Mouse (Mus musculus) forebrain, embryonic 16.5 days (tissue): ENCODE data around the gene Zfp626. TPM values are rescaled to one million over a fixed set of nuclear protein-coding genes. Genes with fewer than 3 reads are reported as not detected.
"Not testable (repeated sequence)": the region's sequence is repeated elsewhere in the genome, so short reads cannot be mapped to it uniquely, and the experiment has no call there.

Source experiments
- ATAC-seq: fragments of 200-750 bp; cut with Nextera tagmentation; 2 replicates; pipeline ENCODE4 v1.8.0; 2017; ENCODE audit warnings: mild to moderate bottlenecking, moderate library complexity
- H3K27ac ChIP-seq: fragments of 300-500 bp; sonication (generic); 2 replicates; pipeline ENCODE4 v1.5.1; 2014; ENCODE audit warnings: low read length, control low read depth
- H3K27me3 ChIP-seq: fragments of 300-500 bp; sonication (generic); replicated peaks from 2 replicates; pipeline ENCODE4 v1.6.1; 2014; ENCODE audit warnings: low read length; ENCODE audit not compliant: control insufficient read depth, insufficient read depth
- H3K36me3 ChIP-seq: fragments of 300-500 bp; sonication (generic); 2 replicates; pipeline ENCODE4 v1.6.1; 2014; ENCODE audit not compliant: control insufficient read depth, insufficient read depth
- H3K4me1 ChIP-seq: fragments of 300-500 bp; sonication (generic); replicated peaks from 2 replicates; pipeline ENCODE4 v1.6.1; 2014; ENCODE audit warnings: low read length; ENCODE audit not compliant: control insufficient read depth, insufficient read depth
- H3K4me2 ChIP-seq: fragments of 300-500 bp; sonication (generic); 2 replicates; pipeline ENCODE4 v1.6.1; 2014; ENCODE audit warnings: mild to moderate bottlenecking, low read length, control low read depth
- H3K4me3 ChIP-seq: fragments of 300-500 bp; sonication (generic); replicated peaks from 2 replicates; pipeline ENCODE4 v1.5.1; 2014; ENCODE audit warnings: mild to moderate bottlenecking, low read length, control low read depth
- H3K9ac ChIP-seq: fragments of 300-500 bp; sonication (generic); replicated peaks from 2 replicates; pipeline ENCODE4 v1.6.1; 2014; ENCODE audit warnings: low read depth, low read length, control low read depth
- H3K9me3 ChIP-seq: fragments of 300-500 bp; sonication (generic); 2 replicates; pipeline ENCODE4 v1.6.1; 2016; ENCODE audit warnings: low read length; ENCODE audit not compliant: control insufficient read depth
- WGBS: fragments of 180-500 bp; shearing (Covaris S2); extraction: QIAGEN DNeasy Blood & Tissue Kit; methylation state at CpG from one replicate; pipeline ENCODE4 v1.1.7; 2014; 5-methylcytosine and 5-hydroxymethylcytosine counted together
- polyA plus RNA-seq: library from polyadenylated mRNA; unstranded; fragments of >200 nt; fragmentation: Nextera tagmentation; extraction: Ambion mirVana; gene quantifications from 2 replicates; pipeline ENCODE4 v1.2.1, GENCODE M21; 2015

The Zfp626 gene
- polyA plus RNA-seq, 1 experiment from 2014 or later, result 2.4 TPM

- not testable (repeated sequence) for H3K4me2 ChIP-seq, ATAC-seq
Measured at GRCm38 (mm10) chr7:27807305-27807704, 309 bp downstream of the Zfp626 start.

GRCm38 (mm10) chr7:27818526-27819110 lies 11.6 kb downstream of the Zfp626 start:
- no peak overlapping the region for H3K4me3 ChIP-seq
- no peaks in the 10 kb centered on the region for H3K27me3 ChIP-seq
- no peaks in the 10 kb centered on the region for H3K4me1 ChIP-seq
- no peak for ATAC-seq
- 85% methylated on average over 7 of the region's 7 CpGs for WGBS
- no peak overlapping the region for H3K4me2 ChIP-seq
- peaks cover 18% of the 10 kb centered on the region for H3K36me3 ChIP-seq
- no peaks in the 10 kb centered on the region for H3K9me3 ChIP-seq
- H3K9ac ChIP-seq, result no peak overlapping the region
- no peak overlapping the region for H3K27ac ChIP-seq

More at GRCm38 (mm10) chr7:27807305-27807704, 309 bp downstream of the Zfp626 start:
- not testable (repeated sequence) for H3K36me3 ChIP-seq, H3K9me3 ChIP-seq, H3K4me3 ChIP-seq, H3K9ac ChIP-seq, H3K27ac ChIP-seq, H3K4me1 ChIP-seq, H3K27me3 ChIP-seq
- 85% methylated on average over 7 of the region's 7 CpGs for WGBS

DNA sequence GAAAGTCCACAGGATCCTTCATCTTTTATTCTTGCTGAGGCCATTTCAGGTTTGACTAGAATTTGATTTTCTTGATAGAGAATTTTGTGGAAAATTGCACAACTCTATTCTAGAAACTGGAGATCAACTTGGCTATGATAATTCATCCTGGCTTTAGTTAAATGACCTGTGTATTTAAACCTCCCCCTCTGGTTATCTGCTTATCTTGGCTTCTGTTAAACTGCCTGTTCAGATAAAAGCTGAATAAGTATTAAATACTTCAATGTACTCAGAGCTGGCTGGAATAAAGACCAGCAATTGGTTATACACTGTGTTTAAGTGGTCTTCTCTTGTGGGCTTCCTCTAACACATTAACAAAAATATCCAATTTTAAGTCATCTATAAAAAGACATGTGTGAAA lies 15.6 kb downstream of the Zfp626 start:
- no peak for ATAC-seq
- Histone ChIP-seq H3K9me3 (peaks cover 9% of the 10 kb centered on the region), H3K9ac (no peak overlapping the region), H3K4me2 (no peak overlapping the region), H3K27me3 (no peaks in the 10 kb centered on the region), H3K4me3 (no peak overlapping the region), H3K4me1 (no peaks in the 10 kb centered on the region), H3K36me3 (peaks cover 18% of the 10 kb centered on the region), H3K27ac (no peak overlapping the region)

DNA sequence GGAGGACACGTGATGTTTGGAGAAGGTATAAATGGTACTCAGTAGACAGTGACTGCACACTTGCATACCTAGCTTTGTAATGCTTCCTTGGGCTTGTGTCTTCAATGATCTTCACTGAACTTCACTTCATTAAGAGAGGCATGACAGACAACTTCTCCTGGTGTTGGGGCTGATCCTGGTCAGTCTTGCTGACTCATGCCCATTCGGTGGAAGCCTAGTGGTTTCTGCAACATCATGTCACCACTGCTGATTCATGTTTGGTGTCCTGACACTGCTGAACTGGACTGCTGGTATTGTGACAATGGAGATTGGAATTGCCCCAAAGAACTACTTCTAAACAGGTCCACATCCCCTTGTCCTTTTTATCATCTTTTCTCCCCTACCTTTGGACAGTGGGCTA lies 27.1 kb downstream of the Zfp626 start:
- H3K4me2 ChIP-seq, result no peak overlapping the region
- no peaks in the 10 kb centered on the region; the same call in 1 of the 2 replicates for H3K27me3 ChIP-seq

DNA sequence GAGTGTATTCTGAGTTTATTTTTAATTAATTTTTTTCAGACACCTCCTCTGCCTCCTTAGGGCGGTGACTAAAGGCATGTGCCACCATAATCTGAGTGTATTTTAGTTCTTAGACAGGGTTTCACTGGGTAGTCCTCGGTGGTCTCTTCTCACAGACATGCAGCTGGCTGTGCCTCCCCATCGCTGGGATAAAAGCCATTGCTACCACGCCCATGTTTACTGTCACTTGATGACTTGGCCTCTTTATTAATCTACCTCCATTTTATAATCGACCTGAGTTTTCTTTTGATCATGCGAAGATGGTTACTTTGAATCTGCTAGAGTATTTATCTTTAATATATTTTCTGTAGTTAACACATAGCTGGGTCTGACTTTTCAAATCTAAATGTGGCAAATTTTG lies 30.9 kb downstream of the Zfp626 start:
- Histone ChIP-seq H3K27ac (peak overlapping the region; percentile 92), H3K4me1 (peaks cover 10% of the 10 kb centered on the region), H3K36me3 (no peaks in the 10 kb centered on the region), H3K9me3 (no peaks in the 10 kb centered on the region), H3K4me2 (peak overlapping the region; percentile 75), H3K27me3 (no peaks in the 10 kb centered on the region; the same call in 1 of the 2 replicates), H3K4me3 (peak overlapping the region; percentile 62), H3K9ac (peak overlapping the region; percentile 74)
- 28% methylated on average over 6 of the region's 6 CpGs for WGBS
- peak; percentile 45 for ATAC-seq

More for the DNA sequence above, 27.1 kb downstream of the Zfp626 start:
- Histone ChIP-seq H3K9me3 (no peaks in the 10 kb centered on the region), H3K36me3 (no peaks in the 10 kb centered on the region), H3K27ac (no peak overlapping the region), H3K4me1 (peaks cover 5% of the 10 kb centered on the region), H3K9ac (no peak overlapping the region), H3K4me3 (no peak overlapping the region)
- WGBS, result 84% methylated on average over 2 of the region's 2 CpGs
- no peak for ATAC-seq

DNA sequence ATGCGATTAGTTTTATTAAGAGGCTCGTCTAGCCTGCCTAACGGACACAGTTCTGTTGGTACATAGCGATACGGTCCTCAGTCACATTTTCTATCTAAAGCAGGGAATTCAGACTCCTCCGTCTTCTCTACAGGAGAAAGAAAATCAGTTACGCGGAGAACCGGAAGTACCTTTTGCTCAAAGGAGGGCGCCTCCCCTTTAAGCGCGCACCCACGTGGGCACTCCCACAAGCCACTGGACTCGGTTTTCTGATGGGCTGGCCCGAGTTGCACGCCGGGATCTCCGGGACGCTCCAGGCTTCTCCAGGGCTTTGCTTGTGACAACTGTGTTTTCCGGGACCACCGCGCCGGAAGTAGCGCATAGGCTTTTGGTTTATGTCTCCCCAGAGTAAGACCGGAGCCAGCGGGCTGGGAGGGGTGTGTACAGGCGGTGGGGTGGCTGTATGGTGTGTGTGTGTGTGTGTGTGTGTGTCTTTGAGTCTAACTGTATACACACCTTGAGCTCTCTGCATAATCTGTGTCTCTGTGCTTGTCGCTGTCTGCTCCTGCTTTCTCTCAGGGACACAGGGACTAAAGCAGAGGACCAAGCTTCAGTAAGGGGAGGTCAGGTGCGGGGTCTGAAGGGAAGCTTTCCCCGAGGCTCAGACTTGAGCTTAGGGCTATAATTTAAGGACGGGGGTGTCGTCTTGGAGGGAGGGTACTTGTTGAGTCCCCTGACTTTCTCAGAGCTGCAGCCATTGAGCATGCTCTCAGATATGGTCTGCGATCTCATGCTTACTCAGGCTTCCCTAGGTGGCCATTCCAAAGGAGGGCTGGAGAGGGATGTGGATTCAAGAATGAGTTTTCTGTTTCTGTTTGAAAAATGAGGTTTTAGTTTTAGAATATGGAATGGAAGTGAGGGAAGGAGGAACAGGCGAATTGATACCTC lies 31.6 kb downstream of the Zfp626 start, which contains the start of gene Zfp59:
Zfp59 (plus strand) TSS at position 285 of the 927 bp plus-strand sequence.
- peak within 1 kb of the TSS; percentile 75 for H3K4me2 ChIP-seq
- H3K9ac ChIP-seq, result peak within 1 kb of the TSS; percentile 74
- H3K27ac ChIP-seq, result peak within 1 kb of the TSS; percentile 92
- WGBS, result 2% methylated on average over 34 of the region's 34 CpGs
- ATAC-seq, result peak; percentile 99
- H3K4me1 ChIP-seq, result peaks cover 10% of the 10 kb centered on the region
- H3K9me3 ChIP-seq, result no peaks in the 10 kb centered on the region
- H3K36me3 ChIP-seq, result no peaks in the 10 kb centered on the region
- peak within 1 kb of the TSS; percentile 62 for H3K4me3 ChIP-seq
- H3K27me3 ChIP-seq, result no peaks in the 10 kb centered on the region; the same call in 1 of the 2 replicates

DNA sequence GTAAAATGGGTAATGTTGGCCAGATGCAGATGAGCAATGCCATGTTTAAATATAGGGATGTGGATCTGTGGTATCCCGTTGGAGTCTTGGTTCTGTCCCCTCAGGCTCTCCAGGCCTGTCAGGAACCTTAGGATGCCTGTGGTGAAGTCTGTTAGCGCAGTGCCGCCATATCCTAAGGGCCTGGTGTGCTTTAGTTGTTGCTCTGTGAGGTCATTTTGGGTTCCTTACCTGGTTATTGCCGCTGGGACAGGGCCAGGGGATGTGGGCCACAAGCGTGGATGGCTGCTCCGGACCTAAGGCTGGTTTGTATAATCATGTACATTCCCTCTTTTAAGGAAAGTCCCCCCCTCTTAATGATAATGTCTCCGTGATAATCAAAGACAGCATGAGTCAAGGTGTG lies 32.6 kb downstream of the Zfp626 start:
- no peaks in the 10 kb centered on the region for H3K36me3 ChIP-seq
- H3K9me3 ChIP-seq, result no peaks in the 10 kb centered on the region
- no peak overlapping the region for H3K9ac ChIP-seq

GRCm38 (mm10) chr7:27840104-27840503 lies 33.1 kb downstream of the Zfp626 start:
- no peak overlapping the region for H3K27ac ChIP-seq
- H3K4me2 ChIP-seq, result no peak overlapping the region
- H3K9ac ChIP-seq, result no peak overlapping the region
- H3K4me3 ChIP-seq, result no peak overlapping the region
- no peak for ATAC-seq
- WGBS, result 81% methylated on average over 6 of the region's 6 CpGs
- H3K36me3 ChIP-seq, result peaks cover 3% of the 10 kb centered on the region; the same call in 1 of the 2 replicates
- peaks cover 10% of the 10 kb centered on the region for H3K4me1 ChIP-seq
- H3K9me3 ChIP-seq, result no peaks in the 10 kb centered on the region
- no peaks in the 10 kb centered on the region; the same call in 1 of the 2 replicates for H3K27me3 ChIP-seq

More for the DNA sequence above, 32.6 kb downstream of the Zfp626 start:
- no peak overlapping the region for H3K4me3 ChIP-seq
- WGBS, result 95% methylated on average over 7 of the region's 7 CpGs
- no peaks in the 10 kb centered on the region; the same call in 1 of the 2 replicates for H3K27me3 ChIP-seq
- H3K4me2 ChIP-seq, result no peak overlapping the region
- ATAC-seq, result no peak
- peaks cover 10% of the 10 kb centered on the region for H3K4me1 ChIP-seq
- no peak overlapping the region for H3K27ac ChIP-seq

GRCm38 (mm10) chr7:27857227-27857626 lies 50.2 kb downstream of the Zfp626 start, which contains the start of gene Zfp607a:
Gene Zfp607a, plus strand, starts transcription at chr7:27857527.
- ATAC-seq, result no peak
- H3K27me3 ChIP-seq, result no peaks in the 10 kb centered on the region

More at GRCm38 (mm10) chr7:27857227-27857626, 50.2 kb downstream of the Zfp626 start, which contains the start of gene Zfp607a:
- Histone ChIP-seq H3K36me3 (peaks cover 8% of the 10 kb centered on the region), H3K4me2 (no peak within 1 kb of the TSS), H3K4me3 (no peak within 1 kb of the TSS), H3K4me1 (peaks cover 9% of the 10 kb centered on the region), H3K9me3 (no peaks in the 10 kb centered on the region), H3K9ac (no peak within 1 kb of the TSS), H3K27ac (no peak within 1 kb of the TSS)
- WGBS, result 94% methylated on average over 1 of the region's 1 CpGs
